Mouse (Mus musculus) G1E (cell line): Measurements from ENCODE around the gene Ddx51. TPM values are rescaled to one million over a fixed set of nuclear protein-coding genes. Genes with fewer than 3 reads are reported as not detected.

Experiments
- ATAC-seq: 2 replicates; pipeline ENCODE4 v1.8.0; 2016; ENCODE audit warnings: mild to moderate bottlenecking; ENCODE audit not compliant: insufficient number of reproducible peaks, poor library complexity, low FRiP score, severe bottlenecking; ENCODE audit errors: extremely low read depth
- DNase-seq: peaks from one replicate; pipeline ENCODE4 v3.0.0; 2012; ENCODE audit warnings: low spot score
- H3K27me3 ChIP-seq: 2 replicates; pipeline ENCODE4 v1.6.1; 2012; ENCODE audit warnings: mild to moderate bottlenecking, low read length, inconsistent platforms; ENCODE audit not compliant: insufficient read depth
- H3K36me3 ChIP-seq: replicated peaks from 2 replicates; pipeline ENCODE3; 2012; ENCODE audit warnings: mild to moderate bottlenecking, inconsistent platforms
- H3K4me1 ChIP-seq: 2 replicates; pipeline ENCODE4 v1.6.1; 2012; ENCODE audit warnings: low read depth, low read length, inconsistent platforms, mixed read lengths; ENCODE audit not compliant: insufficient read depth
- H3K4me3 ChIP-seq: 2 replicates; pipeline ENCODE4 v1.5.1; 2012; ENCODE audit warnings: low read depth, mild to moderate bottlenecking, inconsistent platforms, low read length, moderate library complexity, mixed read lengths
- H3K9me3 ChIP-seq: replicated peaks from 2 replicates; pipeline ENCODE4 v1.6.1; 2012; ENCODE audit warnings: inconsistent platforms
- CTCF ChIP-seq: IDR thresholded peaks from 2 replicates; pipeline ENCODE4 v1.5.1; 2012; ENCODE audit warnings: low read depth, low read length, inconsistent platforms, mixed read lengths
- GATA1 ChIP-seq: IDR thresholded peaks from 2 replicates; pipeline ENCODE4 v1.6.1; 2012; ENCODE audit warnings: borderline replicate concordance, low read length, inconsistent platforms, mixed read lengths
- GATA2 ChIP-seq: IDR thresholded peaks from 2 replicates; pipeline ENCODE4 v1.6.1; 2012; ENCODE audit warnings: low read depth, low read length, inconsistent platforms, borderline replicate concordance
- POLR2AphosphoS5 ChIP-seq: IDR thresholded peaks from 2 replicates; pipeline ENCODE4 v1.6.1; 2012; ENCODE audit warnings: low read depth, low read length, inconsistent platforms; ENCODE audit not compliant: insufficient replicate concordance
- TAL1 ChIP-seq: conservative IDR thresholded peaks from 2 replicates; pipeline ENCODE4 v1.6.1; 2012; ENCODE audit warnings: low read depth, low read length, inconsistent platforms, mixed read lengths
- polyA plus RNA-seq: library from polyadenylated mRNA; stranded (reverse); fragments of >175 nt; gene quantifications from 2 replicates; pipeline ENCODE4 v1.2.3, GENCODE M21; 2012
- total RNA-seq, 2 experiments: library from RNA; stranded (forward) in 1 of 2; stranded (reverse) in 1 of 2; fragments of 200-1000 nt in 1 of 2; fragments of >200 nt in 1 of 2; fragmentation: Nextera tagmentation in 1 of 2; gene quantifications; 2 replicates each; pipeline ENCODE4 v1.2.3; 2014 to 2017

The Ddx51 gene
- total and polyA plus RNA-seq, 3 experiments = 4.3 to 23.0 (median 11.2) TPM

GRCm38 (mm10) chr5:110653686-110654085 lies 435 bp downstream of the Ddx51 start:
- TF ChIP-seq CTCF (no peak), GATA1 (no peak), POLR2AphosphoS5 (no peak), GATA2 (no peak), TAL1 (no peak)
- no peaks in the 10 kb centered on the region for H3K9me3 ChIP-seq
- H3K4me3 ChIP-seq = peak overlapping the region; percentile 95
- DNase-seq (peak; percentile 14), ATAC-seq (no peak)
- no peaks in the 10 kb centered on the region for H3K27me3 ChIP-seq
- peaks cover 63% of the 10 kb centered on the region for H3K4me1 ChIP-seq
- peaks cover 83% of the 10 kb centered on the region for H3K36me3 ChIP-seq

GRCm38 (mm10) chr5:110659682-110660081 lies 6.4 kb downstream of the Ddx51 start:
- TF ChIP-seq CTCF = no peak
- TF ChIP-seq TAL1 = no peak
- TF ChIP-seq GATA2 = no peak
- no peak for TF ChIP-seq GATA1
- ATAC-seq = no peak
- H3K4me1 ChIP-seq = peaks cover 31% of the 10 kb centered on the region
- no peak for DNase-seq
- H3K27me3 ChIP-seq = no peaks in the 10 kb centered on the region
- H3K4me3 ChIP-seq = no peak overlapping the region
- H3K9me3 ChIP-seq = no peaks in the 10 kb centered on the region
- peaks cover 96% of the 10 kb centered on the region for H3K36me3 ChIP-seq

- H3K4me3 ChIP-seq = no peak overlapping the region
- DNase-seq (no peak), ATAC-seq (no peak)
- TF ChIP-seq TAL1 (no peak), POLR2AphosphoS5 (no peak), GATA1 (no peak), CTCF (no peak), GATA2 (no peak)
- no peaks in the 10 kb centered on the region for H3K9me3 ChIP-seq
- peaks cover 3% of the 10 kb centered on the region; the same call in 1 of the 2 replicates for H3K4me1 ChIP-seq
- H3K36me3 ChIP-seq = peaks cover 96% of the 10 kb centered on the region
- no peaks in the 10 kb centered on the region; the same call in 1 of the 2 replicates for H3K27me3 ChIP-seq
These were observed 10.8 kb downstream of the Ddx51 start for GRCm38 (mm10) chr5:110664041-110664440.

GRCm38 (mm10) chr5:110664750-110665269 lies 11.6 kb downstream of the Ddx51 start:
- ATAC-seq = no peak
- Histone ChIP-seq H3K4me3 (no peak overlapping the region), H3K9me3 (no peaks in the 10 kb centered on the region), H3K27me3 (no peaks in the 10 kb centered on the region; the same call in 1 of the 2 replicates), H3K4me1 (peaks cover 3% of the 10 kb centered on the region; the same call in 1 of the 2 replicates), H3K36me3 (peaks cover 95% of the 10 kb centered on the region)
- TF ChIP-seq CTCF = no peak
- TF ChIP-seq GATA2 = no peak
- no peak for TF ChIP-seq GATA1
- TF ChIP-seq TAL1 = no peak
- 0 out of 2 replicates have a peak, but pooled peaks have one; percentile 42 for TF ChIP-seq POLR2AphosphoS5
- no peak for DNase-seq

- no peak for DNase-seq
- no peaks in the 10 kb centered on the region; the same call in 1 of the 2 replicates for H3K27me3 ChIP-seq
- ATAC-seq = no peak
- H3K36me3 ChIP-seq = peaks cover 95% of the 10 kb centered on the region
- no peak overlapping the region for H3K4me3 ChIP-seq
- H3K9me3 ChIP-seq = no peaks in the 10 kb centered on the region
- peaks cover 3% of the 10 kb centered on the region; the same call in 1 of the 2 replicates for H3K4me1 ChIP-seq
- no peak for TF ChIP-seq GATA1
- no peak for TF ChIP-seq CTCF
- TF ChIP-seq GATA2 = no peak
- no peak; the same call in 1 of the 2 replicates for TF ChIP-seq POLR2AphosphoS5
- TF ChIP-seq TAL1 = no peak
These were observed 12.4 kb downstream of the Ddx51 start for GRCm38 (mm10) chr5:110665486-110666121.

GRCm38 (mm10) chr5:110682041-110682440 lies 28.8 kb downstream of the Ddx51 start:
- ATAC-seq (no peak), DNase-seq (no peak)
- Histone ChIP-seq H3K27me3 (no peaks in the 10 kb centered on the region), H3K36me3 (peaks cover 99% of the 10 kb centered on the region), H3K4me3 (no peak overlapping the region), H3K9me3 (no peaks in the 10 kb centered on the region), H3K4me1 (no peaks in the 10 kb centered on the region)
- TF ChIP-seq GATA2 = no peak
- no peak for TF ChIP-seq TAL1
- no peak for TF ChIP-seq POLR2AphosphoS5
- TF ChIP-seq CTCF = no peak
